In the genomic region with DNA sequence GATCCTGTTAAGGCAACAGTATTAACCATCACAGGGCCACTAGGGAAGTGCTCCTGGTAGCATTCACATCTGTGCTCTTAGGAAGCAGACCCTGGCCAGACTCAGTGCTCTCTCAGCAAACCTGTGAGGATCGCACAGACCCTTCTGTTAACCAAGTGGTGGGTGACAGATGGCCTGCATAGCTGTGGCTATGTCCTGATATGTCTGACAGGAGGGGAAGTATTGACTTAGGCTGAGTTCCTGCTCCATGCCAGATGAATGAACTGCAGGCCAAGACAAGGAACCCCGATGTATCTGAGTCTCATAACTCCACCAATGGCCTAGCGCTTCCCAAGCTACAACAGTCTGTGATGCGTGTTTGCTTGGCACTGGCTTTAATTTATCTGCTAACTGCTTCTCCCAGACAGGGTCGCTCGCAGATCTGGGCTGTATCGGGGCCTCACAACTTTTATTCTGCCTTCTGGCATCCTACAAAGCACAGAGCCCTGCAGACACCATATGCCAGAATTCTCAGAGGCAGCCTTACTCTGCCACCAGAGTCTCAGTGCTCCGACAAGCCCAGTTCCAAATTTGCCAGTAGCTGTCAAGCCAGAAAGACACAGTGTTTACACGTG, we compare ENCODE assay signal across 28 mouse cellular contexts.
DNase-seq lines count a peak whose midpoint lies in the region; ATAC-seq and TF ChIP-seq lines count a peak whose summit lies in the region.
"Had no signal": no experiment of that assay in that cellular context is flagged by ENCODE, and none has a peak within 500 bp of the region (broad histone marks: within the 10 kb centered on the region; RNA-seq: fewer than 3 reads in every experiment).

No protein-coding gene starts in this region.

- no peaks in the 10 kb centered on the region for H3K27me3 ChIP-seq in hindbrain, postnatal 0 days (ENCODE audit: insufficient read depth, low read length)
- no peaks in the 10 kb centered on the region; the same call in 1 of the 2 replicates for H3K27me3 ChIP-seq in hindbrain, embryonic 13.5 days
- H3K27me3 ChIP-seq: CH12.LX; embryonic facial prominence, embryonic 12.5 days; intestine, embryonic 15.5 days; liver, embryonic 12.5 days; midbrain, embryonic 12.5 days; neural tube, embryonic 13.5 days had no signal

- DNase-seq in cerebellum, postnatal 10 days: peak; percentile 67 to 79
- no peak for DNase-seq in cerebellum, adult 8-10 months
- DNase-seq in hindbrain, postnatal 0 days (ENCODE audit: low spot score): peak; percentile 36
- DNase-seq in right cerebral cortex, postnatal 10 days (ENCODE audit: low spot score in 2 of 2): peak; percentile 29 to 44
- DNase-seq in right cerebral cortex, postnatal 14 days: no peak
- DNase-seq in adipocyte (ENCODE audit: low spot score): no peak
- DNase-seq in ovary, postnatal 36 days (ENCODE audit: low spot score): no peak
- DNase-seq: adrenal gland, postnatal 10 days; cerebellum, adult 2 months; embryo, embryonic 11 days; heart, postnatal 14 days; kidney, adult 2 months; kidney, postnatal 36 days; liver, postnatal 0 days; lung, postnatal 36 days; thymus, adult 2 months; thymus, postnatal 36 days had no signal

- no peak for TF ChIP-seq CTCF in hindbrain, postnatal 0 days (IDR thresholded peaks at IDR 0.05; ENCODE audit: low read depth)

- H3K9ac ChIP-seq in hindbrain, postnatal 0 days (replicated peaks; ENCODE audit: low read length): no peak overlapping the region
- no peak overlapping the region for H3K9ac ChIP-seq in hindbrain, embryonic 13.5 days
- H3K9ac ChIP-seq: embryonic facial prominence, embryonic 12.5 days; intestine, embryonic 15.5 days; liver, embryonic 12.5 days; liver, postnatal 0 days; midbrain, embryonic 12.5 days; neural tube, embryonic 13.5 days had no signal

- 0 out of 2 replicates have a peak, but pooled peaks have one; percentile 29 for ATAC-seq in hindbrain, postnatal 0 days
- no peak for ATAC-seq in hindbrain, embryonic 13.5 days (ENCODE audit: low FRiP score)
- ATAC-seq: hindbrain, embryonic 16.5 days; intestine, embryonic 15.5 days; liver, embryonic 12.5 days; liver, postnatal 0 days had no signal

- no peaks in the 10 kb centered on the region for H3K36me3 ChIP-seq in hindbrain, postnatal 0 days (ENCODE audit: insufficient read depth, low read length)
- no peaks in the 10 kb centered on the region for H3K36me3 ChIP-seq in hindbrain, embryonic 13.5 days
- H3K36me3 ChIP-seq: embryonic facial prominence, embryonic 12.5 days; hindbrain, embryonic 10.5 days; intestine, embryonic 15.5 days; liver, embryonic 12.5 days; midbrain, embryonic 12.5 days; neural tube, embryonic 13.5 days had no signal

- no peaks in the 10 kb centered on the region for H3K4me1 ChIP-seq in hindbrain, postnatal 0 days (ENCODE audit: insufficient read depth, low read length)
- H3K4me1 ChIP-seq in hindbrain, embryonic 13.5 days (replicated peaks): peaks cover 3% of the 10 kb centered on the region; the same call in 1 of the 2 replicates
- H3K4me1 ChIP-seq: embryonic facial prominence, embryonic 12.5 days; hindbrain, embryonic 10.5 days; intestine, embryonic 15.5 days; liver, embryonic 12.5 days; midbrain, embryonic 12.5 days; neural tube, embryonic 13.5 days had no signal

- no peak overlapping the region for H3K4me2 ChIP-seq in hindbrain, postnatal 0 days (ENCODE audit: low read depth, low read length)
- H3K4me2 ChIP-seq in hindbrain, embryonic 13.5 days: no peak overlapping the region
- H3K4me2 ChIP-seq: embryonic facial prominence, embryonic 12.5 days; intestine, embryonic 15.5 days; liver, embryonic 12.5 days; midbrain, embryonic 12.5 days; neural tube, embryonic 13.5 days had no signal

- WGBS in hindbrain, postnatal 0 days: 46% methylated on average over 9 of the region's 9 CpGs
- 70% methylated on average over 9 of the region's 9 CpGs for WGBS in hindbrain, embryonic 13.5 days

- H3K27ac ChIP-seq in hindbrain, postnatal 0 days: no peak overlapping the region
- no peak overlapping the region for H3K27ac ChIP-seq in hindbrain, embryonic 13.5 days
- H3K27ac ChIP-seq: embryonic facial prominence, embryonic 12.5 days; hindbrain, embryonic 10.5 days; intestine, embryonic 15.5 days; left cerebral cortex, adult 2 months; liver, embryonic 12.5 days; midbrain, embryonic 12.5 days; neural tube, embryonic 13.5 days; stomach, postnatal 0 days had no signal

- H3K9me3 ChIP-seq in hindbrain, postnatal 0 days (ENCODE audit: low read length): no peaks in the 10 kb centered on the region
- no peaks in the 10 kb centered on the region for H3K9me3 ChIP-seq in hindbrain, embryonic 13.5 days
- H3K9me3 ChIP-seq: embryonic facial prominence, embryonic 12.5 days; hindbrain, embryonic 10.5 days; intestine, embryonic 15.5 days; liver, embryonic 12.5 days; midbrain, embryonic 12.5 days; neural tube, embryonic 13.5 days had no signal

- no peak overlapping the region for H3K4me3 ChIP-seq in hindbrain, postnatal 0 days (ENCODE audit: low read length)
- no peak overlapping the region for H3K4me3 ChIP-seq in hindbrain, embryonic 13.5 days
- H3K4me3 ChIP-seq: embryonic facial prominence, embryonic 12.5 days; hindbrain, embryonic 10.5 days; intestine, embryonic 15.5 days; left cerebral cortex, adult 2 months; liver, embryonic 12.5 days; midbrain, embryonic 12.5 days; neural tube, embryonic 13.5 days had no signal

Comparison
In these comparisons a context has a peak if more than half of its experiments do, and no peak if none do; other contexts are left out.
1. DNase-seq: peak in cerebellum, postnatal 10 days (2 of 2), hindbrain, postnatal 0 days (single experiment) and right cerebral cortex, postnatal 10 days (2 of 2); none in cerebellum, adult 8-10 months (single experiment), right cerebral cortex, postnatal 14 days (single experiment), adipocyte (single experiment) and ovary, postnatal 36 days (single experiment).